In genomic region chr9:65345439-65345838, GRCm38 (mm10) we compare ENCODE assay signal across 9 mouse cellular contexts. TPM values are rescaled to one million over a fixed set of nuclear protein-coding genes. Genes with fewer than 3 reads are reported as not detected.
DNase-seq lines count a peak whose midpoint lies in the region; ATAC-seq and TF ChIP-seq lines count a peak whose summit lies in the region.
"Not testable (repeated sequence)": the region's sequence is repeated elsewhere in the genome, so short reads cannot be mapped to it uniquely, and the experiment has no call there.
"Had no signal": no experiment of that assay in that cellular context is flagged by ENCODE, and none has a peak within 500 bp of the region (broad histone marks: within the 10 kb centered on the region; RNA-seq: fewer than 3 reads in every experiment).

No protein-coding gene starts in this region.

- H3K27me3 ChIP-seq in forebrain, postnatal 0 days (ENCODE audit: insufficient read depth, low read length); hindbrain, embryonic 11.5 days (ENCODE audit: control insufficient read depth, insufficient read depth, low read length); liver, embryonic 15.5 days; midbrain, embryonic 16.5 days (ENCODE audit: control insufficient read depth, insufficient read depth, low read depth, low read length); stomach, embryonic 15.5 days (replicated peaks): not testable (repeated sequence)

- not testable (repeated sequence) for H3K4me1 ChIP-seq in cortical plate, adult 2 months (ENCODE audit: control insufficient read depth, insufficient read depth, low read length); hindbrain, embryonic 11.5 days (replicated peaks; ENCODE audit: control insufficient read depth, insufficient read depth, low read length)
- H3K4me1 ChIP-seq in forebrain, postnatal 0 days (ENCODE audit: insufficient read depth): peaks cover 14% of the 10 kb centered on the region
- peaks cover 32% of the 10 kb centered on the region for H3K4me1 ChIP-seq in liver, embryonic 15.5 days (replicated peaks)
- H3K4me1 ChIP-seq in midbrain, embryonic 16.5 days (ENCODE audit: control insufficient read depth, insufficient read depth, low read length): peaks cover 15% of the 10 kb centered on the region
- H3K4me1 ChIP-seq in stomach, embryonic 15.5 days: peaks cover 11% of the 10 kb centered on the region

- peak overlapping the region; percentile 93 for H3K9ac ChIP-seq in forebrain, postnatal 0 days
- H3K9ac ChIP-seq in hindbrain, embryonic 11.5 days (ENCODE audit: low read depth, low read length): peak overlapping the region; percentile 98
- peak overlapping the region; percentile 97; the same call in 1 of the 2 replicates for H3K9ac ChIP-seq in liver, embryonic 15.5 days
- peak overlapping the region; percentile 95; the same call in 1 of the 2 replicates for H3K9ac ChIP-seq in midbrain, embryonic 16.5 days (ENCODE audit: low read depth, low read length)
- H3K9ac ChIP-seq in stomach, embryonic 15.5 days: not testable (repeated sequence)

- not testable (repeated sequence) for H3K27ac ChIP-seq in cortical plate, adult 2 months (ENCODE audit: insufficient read depth, low read length)
- H3K27ac ChIP-seq in forebrain, postnatal 0 days (ENCODE audit: low read depth, low read length): peak overlapping the region; percentile 97
- peak overlapping the region; percentile 93; the same call in 1 of the 2 replicates for H3K27ac ChIP-seq in hindbrain, embryonic 11.5 days (ENCODE audit: low read depth, low read length)
- H3K27ac ChIP-seq in liver, embryonic 15.5 days (replicated peaks): peak overlapping the region; percentile 96
- H3K27ac ChIP-seq in midbrain, embryonic 16.5 days (ENCODE audit: low read length): peak overlapping the region; percentile 94
- peak overlapping the region; percentile 96 for H3K27ac ChIP-seq in stomach, embryonic 15.5 days

- ATAC-seq in forebrain, postnatal 0 days: peak; percentile 53
- ATAC-seq in hindbrain, embryonic 11.5 days (ENCODE audit: low FRiP score); liver, embryonic 15.5 days (ENCODE audit: insufficient read depth); stomach, embryonic 15.5 days (ENCODE audit: insufficient read depth, low FRiP score, low read depth): not testable (repeated sequence)
- peak; percentile 57; the same call in 1 of the 2 replicates for ATAC-seq in midbrain, embryonic 16.5 days

- H3K4me2 ChIP-seq in forebrain, postnatal 0 days (ENCODE audit: low read depth): peak overlapping the region; percentile 87
- H3K4me2 ChIP-seq in hindbrain, embryonic 11.5 days (replicated peaks; ENCODE audit: low read depth, low read length): peak overlapping the region; percentile 95
- H3K4me2 ChIP-seq in liver, embryonic 15.5 days: peak overlapping the region; percentile 94
- peak overlapping the region; percentile 98 for H3K4me2 ChIP-seq in midbrain, embryonic 16.5 days (ENCODE audit: low read length)
- peak overlapping the region; percentile 82 for H3K4me2 ChIP-seq in stomach, embryonic 15.5 days

- not testable (repeated sequence) for H3K9me3 ChIP-seq in forebrain, postnatal 0 days (ENCODE audit: low read length); hindbrain, embryonic 11.5 days (ENCODE audit: control insufficient read depth, low read length); liver, embryonic 15.5 days (replicated peaks); midbrain, embryonic 16.5 days (replicated peaks; ENCODE audit: control insufficient read depth, low read length, poor library complexity, severe bottlenecking); stomach, embryonic 15.5 days

- peak overlapping the region; percentile 34 for H3K4me3 ChIP-seq in cortical plate, adult 2 months (ENCODE audit: insufficient read depth, low read length)
- H3K4me3 ChIP-seq in forebrain, postnatal 0 days (ENCODE audit: low read depth, low read length): peak overlapping the region; percentile 99
- peak overlapping the region; percentile 99 for H3K4me3 ChIP-seq in hindbrain, embryonic 11.5 days (ENCODE audit: low read depth, low read length)
- H3K4me3 ChIP-seq in liver, embryonic 15.5 days (replicated peaks): peak overlapping the region; percentile 98
- H3K4me3 ChIP-seq in midbrain, embryonic 16.5 days (ENCODE audit: low read depth, low read length): peak overlapping the region; percentile 98
- H3K4me3 ChIP-seq in stomach, embryonic 15.5 days (replicated peaks): peak overlapping the region; percentile 71

- DNase-seq in ES-CJ7 (ENCODE audit: low read depth, low spot score): peak; percentile 27
- DNase-seq in forebrain, postnatal 0 days: peak; percentile 54
- DNase-seq in hindbrain, embryonic 11.5 days (ENCODE audit: low spot score): peak; percentile 6
- peak; percentile 14 for DNase-seq in layer of hippocampus, adult 11-12 months (ENCODE audit: low spot score)

- TF ChIP-seq CTCF in cortical plate, adult 2 months (IDR thresholded peaks at IDR 0.05; ENCODE audit: extremely low read depth, insufficient read depth, low read length): not testable (repeated sequence)
- TF ChIP-seq CTCF in forebrain, postnatal 0 days (IDR thresholded peaks at IDR 0.05; ENCODE audit: low read depth): peak; percentile 33

- TF ChIP-seq POLR2A in cortical plate, adult 2 months (IDR thresholded peaks at IDR 0.05; ENCODE audit: extremely low read depth, insufficient read depth, low read length): not testable (repeated sequence)

- not testable (repeated sequence) for H3K36me3 ChIP-seq in forebrain, postnatal 0 days (ENCODE audit: insufficient read depth); hindbrain, embryonic 11.5 days (ENCODE audit: control insufficient read depth, insufficient read depth, low read length); liver, embryonic 15.5 days (replicated peaks); midbrain, embryonic 16.5 days (ENCODE audit: control insufficient read depth, insufficient read depth, low read length); stomach, embryonic 15.5 days

- WGBS in forebrain, postnatal 0 days: 57% methylated on average over 11 of the region's 11 CpGs
- WGBS in hindbrain, embryonic 11.5 days: 72% methylated on average over 11 of the region's 11 CpGs
- WGBS in liver, embryonic 15.5 days (ENCODE audit: insufficient replicate concordance): 69% methylated on average over 11 of the region's 11 CpGs
- WGBS in midbrain, embryonic 16.5 days: 66% methylated on average over 11 of the region's 11 CpGs
- 73% methylated on average over 11 of the region's 11 CpGs for WGBS in stomach, embryonic 15.5 days

RNA-seq across cellular contexts. Expression of gene Pdcd7, which starts 0.5 kb away (rescaled TPM):
- polyA plus RNA-seq in cortical plate, adult 2 months (2012; rRNA removed): 16.1 and 16.9 TPM in 2 replicates
- 21.8 and 22.0 TPM in 2 replicates for total RNA-seq in forebrain, postnatal 0 days (2014; rRNA removed)
- polyA plus RNA-seq in forebrain, postnatal 0 days (2015; fragmentation: Nextera tagmentation; extraction: Ambion mirVana): 8.5 and 9.2 TPM in 2 replicates
- polyA plus RNA-seq in hindbrain, embryonic 11.5 days (2014; fragmentation: Nextera tagmentation; extraction: Ambion mirVana): 13.0 and 13.5 TPM in 2 replicates
- polyA plus RNA-seq in liver, embryonic 15.5 days (2015; fragmentation: Nextera tagmentation; extraction: Ambion mirVana): 3.3 and 3.6 TPM in 2 replicates
- 6.5 and 7.2 TPM in 2 replicates for polyA plus RNA-seq in midbrain, embryonic 16.5 days (2015; fragmentation: Nextera tagmentation; extraction: Ambion mirVana)
- 8.4 and 8.6 TPM in 2 replicates for polyA plus RNA-seq in stomach, embryonic 15.5 days (2015; fragmentation: Nextera tagmentation; extraction: Ambion mirVana)

RNA-seq across cellular contexts. Expression of gene Ubap1l, which starts 15.4 kb away (rescaled TPM):
- polyA plus RNA-seq in cortical plate, adult 2 months (2012; rRNA removed): 6.5 and 7.7 TPM in 2 replicates
- total RNA-seq in forebrain, postnatal 0 days (2014; rRNA removed): 3.5 and 7.4 TPM in 2 replicates
- polyA plus RNA-seq in forebrain, postnatal 0 days (2015; fragmentation: Nextera tagmentation; extraction: Ambion mirVana): 0.29 and 0.59 TPM in 2 replicates
- 0.17 and 1.6 TPM in 2 replicates for polyA plus RNA-seq in hindbrain, embryonic 11.5 days (2014; fragmentation: Nextera tagmentation; extraction: Ambion mirVana)
- 0.09 TPM in 1 of 2 replicates, not detected in the other for polyA plus RNA-seq in liver, embryonic 15.5 days (2015; fragmentation: Nextera tagmentation; extraction: Ambion mirVana)
- 2.1 and 2.7 TPM in 2 replicates for polyA plus RNA-seq in midbrain, embryonic 16.5 days (2015; fragmentation: Nextera tagmentation; extraction: Ambion mirVana)
- polyA plus RNA-seq in stomach, embryonic 15.5 days (2015; fragmentation: Nextera tagmentation; extraction: Ambion mirVana): 0.31 TPM in 1 of 2 replicates, not detected in the other

RNA-seq across cellular contexts. Expression of gene Kbtbd13, which starts 46.0 kb away (rescaled TPM):
- 0.17 and 0.34 TPM in 2 replicates for polyA plus RNA-seq in cortical plate, adult 2 months (2012; rRNA removed)
- total RNA-seq in forebrain, postnatal 0 days (2014; rRNA removed): 1.6 and 1.7 TPM in 2 replicates
- polyA plus RNA-seq in forebrain, postnatal 0 days (2015; fragmentation: Nextera tagmentation; extraction: Ambion mirVana): 0.68 and 0.83 TPM in 2 replicates
- 0.54 TPM in 1 of 2 replicates, not detected in the other for polyA plus RNA-seq in hindbrain, embryonic 11.5 days (2014; fragmentation: Nextera tagmentation; extraction: Ambion mirVana)
- polyA plus RNA-seq in liver, embryonic 15.5 days (2015; fragmentation: Nextera tagmentation; extraction: Ambion mirVana): 0.18 and 0.24 TPM in 2 replicates
- polyA plus RNA-seq in midbrain, embryonic 16.5 days (2015; fragmentation: Nextera tagmentation; extraction: Ambion mirVana): 0.50 and 0.67 TPM in 2 replicates
- polyA plus RNA-seq in stomach, embryonic 15.5 days (2015; fragmentation: Nextera tagmentation; extraction: Ambion mirVana): 1.0 and 1.1 TPM in 2 replicates
- total RNA-seq: megakaryocyte-erythroid progenitor cell, adult 5-6 weeks had no signal

RNA-seq across cellular contexts. Expression of gene Clpx, which starts 51.4 kb away (rescaled TPM):
- polyA plus RNA-seq in cortical plate, adult 2 months (2012; rRNA removed): 19.2 and 19.9 TPM in 2 replicates
- total RNA-seq in forebrain, postnatal 0 days (2014; rRNA removed): 34.9 and 39.0 TPM in 2 replicates
- polyA plus RNA-seq in forebrain, postnatal 0 days (2015; fragmentation: Nextera tagmentation; extraction: Ambion mirVana): 34.4 and 38.7 TPM in 2 replicates
- polyA plus RNA-seq in hindbrain, embryonic 11.5 days (2014; fragmentation: Nextera tagmentation; extraction: Ambion mirVana): 47.5 and 51.9 TPM in 2 replicates
- 33.3 and 35.9 TPM in 2 replicates for polyA plus RNA-seq in liver, embryonic 15.5 days (2015; fragmentation: Nextera tagmentation; extraction: Ambion mirVana)
- 38.0 and 42.2 TPM in 2 replicates for polyA plus RNA-seq in midbrain, embryonic 16.5 days (2015; fragmentation: Nextera tagmentation; extraction: Ambion mirVana)
- polyA plus RNA-seq in stomach, embryonic 15.5 days (2015; fragmentation: Nextera tagmentation; extraction: Ambion mirVana): 47.8 and 50.4 TPM in 2 replicates

RNA-seq across cellular contexts. Expression of gene Rasl12, which starts 52.9 kb away (rescaled TPM):
- polyA plus RNA-seq in cortical plate, adult 2 months (2012; rRNA removed): 4.4 and 4.8 TPM in 2 replicates
- 7.5 and 8.2 TPM in 2 replicates for total RNA-seq in forebrain, postnatal 0 days (2014; rRNA removed)
- 4.2 and 4.6 TPM in 2 replicates for polyA plus RNA-seq in forebrain, postnatal 0 days (2015; fragmentation: Nextera tagmentation; extraction: Ambion mirVana)
- polyA plus RNA-seq in hindbrain, embryonic 11.5 days (2014; fragmentation: Nextera tagmentation; extraction: Ambion mirVana): 6.0 and 6.9 TPM in 2 replicates
- 0.10 and 0.23 TPM in 2 replicates for polyA plus RNA-seq in liver, embryonic 15.5 days (2015; fragmentation: Nextera tagmentation; extraction: Ambion mirVana)
- polyA plus RNA-seq in midbrain, embryonic 16.5 days (2015; fragmentation: Nextera tagmentation; extraction: Ambion mirVana): 7.1 and 8.4 TPM in 2 replicates
- polyA plus RNA-seq in stomach, embryonic 15.5 days (2015; fragmentation: Nextera tagmentation; extraction: Ambion mirVana): 6.2 and 6.5 TPM in 2 replicates
- total RNA-seq: megakaryocyte-erythroid progenitor cell, adult 5-6 weeks had no signal

Comparison
In these comparisons a context has a peak if more than half of its experiments do, and no peak if none do; other contexts are left out.
1. H3K4me3 ChIP-seq: peak in every context shown above with its lines; median percentile 99 in forebrain, postnatal 0 days; 99 in hindbrain, embryonic 11.5 days; 98 in liver, embryonic 15.5 days; 98 in midbrain, embryonic 16.5 days; 71 in stomach, embryonic 15.5 days; 34 in cortical plate, adult 2 months.